Mouse (Mus musculus) A20 (cell line): Measurements from ENCODE around the gene Mthfsl.
"Not testable (repeated sequence)": the region's sequence is repeated elsewhere in the genome, so short reads cannot be mapped to it uniquely, and the experiment has no call there.

Experiments used
- DNase-seq: peaks from one replicate; pipeline ENCODE4 v3.0.0-alpha.2; 2011; ENCODE audit warnings: low read depth, low spot score

The Mthfsl gene

GRCm38 (mm10) chr9:88691307-88691706, 28.8 kb downstream of the Mthfsl start:
- not testable (repeated sequence) for DNase-seq

GRCm38 (mm10) chr9:88689451-88689850, 30.6 kb downstream of the Mthfsl start:
- DNase-seq: not testable (repeated sequence)

GRCm38 (mm10) chr9:88686719-88687118, 33.4 kb downstream of the Mthfsl start:
- DNase-seq: not testable (repeated sequence)

GRCm38 (mm10) chr9:88658341-88658740, 61.8 kb downstream of the Mthfsl start:
- not testable (repeated sequence) for DNase-seq

- not testable (repeated sequence) for DNase-seq
These were observed 69.4 kb downstream of the Mthfsl start for GRCm38 (mm10) chr9:88650742-88651141.
